Mouse (Mus musculus) intestine, postnatal 0 days (tissue): Measurements from ENCODE around the gene Ltv1. TPM values are rescaled to one million over a fixed set of nuclear protein-coding genes. Genes with fewer than 3 reads are reported as not detected.

Experiments
- ATAC-seq: fragments of 200-750 bp; cut with Nextera tagmentation; 2 replicates; pipeline ENCODE4 v1.8.0; 2017; ENCODE audit warnings: mild to moderate bottlenecking, moderate TSS enrichment, moderate library complexity
- H3K27ac ChIP-seq: fragments of 300-500 bp; sonication (generic); 2 replicates; pipeline ENCODE4 v1.5.1; 2014; ENCODE audit warnings: mild to moderate bottlenecking, low read depth, low read length, moderate library complexity
- H3K27me3 ChIP-seq: fragments of 300-500 bp; sonication (generic); replicated peaks from 2 replicates; pipeline ENCODE4 v1.6.1; 2014; ENCODE audit warnings: low read length, mixed read lengths; ENCODE audit not compliant: control insufficient read depth, insufficient read depth
- H3K36me3 ChIP-seq: fragments of 300-500 bp; sonication (generic); 2 replicates; pipeline ENCODE4 v1.6.1; 2014; ENCODE audit warnings: mild to moderate bottlenecking, moderate library complexity; ENCODE audit not compliant: control insufficient read depth, insufficient read depth
- H3K4me1 ChIP-seq: fragments of 300-500 bp; sonication (generic); replicated peaks from 2 replicates; pipeline ENCODE4 v1.6.1; 2014; ENCODE audit warnings: antibody characterized with exemption, low read length, mixed read lengths; ENCODE audit not compliant: control insufficient read depth, insufficient read depth
- H3K4me2 ChIP-seq: fragments of 300-500 bp; sonication (generic); replicated peaks from 2 replicates; pipeline ENCODE4 v1.6.1; 2014; ENCODE audit warnings: low read depth, mild to moderate bottlenecking, moderate library complexity
- H3K4me3 ChIP-seq: fragments of 300-500 bp; sonication (generic); 2 replicates; pipeline ENCODE4 v1.5.1; 2014; ENCODE audit warnings: low read depth, low read length
- H3K9ac ChIP-seq: fragments of 300-500 bp; sonication (generic); 2 replicates; pipeline ENCODE4 v1.6.1; 2014; ENCODE audit warnings: mild to moderate bottlenecking, low read depth, low read length
- H3K9me3 ChIP-seq: fragments of 300-500 bp; sonication (generic); 2 replicates; pipeline ENCODE4 v1.6.1; 2016; ENCODE audit warnings: mixed run types; ENCODE audit not compliant: control insufficient read depth
- CTCF ChIP-seq: sonication (generic); IDR thresholded peaks from 2 replicates; pipeline ENCODE4 v1.5.1; 2016; ENCODE audit warnings: low read depth, mild to moderate bottlenecking, control low read depth, antibody characterized with exemption, moderate library complexity
- WGBS: fragments of 180-500 bp; shearing (Covaris S2); extraction: QIAGEN DNeasy Blood & Tissue Kit; methylation state at CpG from one replicate; pipeline ENCODE4 v1.1.7; 2014; 5-methylcytosine and 5-hydroxymethylcytosine counted together
- polyA plus RNA-seq: library from polyadenylated mRNA; unstranded; fragments of >200 nt; fragmentation: Nextera tagmentation; extraction: Ambion mirVana; gene quantifications from 2 replicates; pipeline ENCODE4 v1.2.1, GENCODE M21; 2015

Ltv1 gene
- polyA plus RNA-seq, 1 experiment from 2014 or later, result 44.1 TPM

GRCm38 (mm10) chr10:13233143-13233622, 40.2 kb upstream of the Ltv1 start:
- no peak for ATAC-seq
- Histone ChIP-seq H3K4me2 (no peak overlapping the region), H3K27ac (no peak overlapping the region), H3K27me3 (no peaks in the 10 kb centered on the region), H3K9ac (no peak overlapping the region), H3K4me1 (peaks cover 6% of the 10 kb centered on the region; the same call in 1 of the 2 replicates), H3K36me3 (peaks cover 4% of the 10 kb centered on the region; the same call in 1 of the 2 replicates), H3K4me3 (no peak overlapping the region), H3K9me3 (no peaks in the 10 kb centered on the region)
- no peak for TF ChIP-seq CTCF
- WGBS, result 77% methylated on average over 2 of the region's 2 CpGs

- Histone ChIP-seq H3K9ac (no peak overlapping the region), H3K27ac (no peak overlapping the region), H3K4me1 (no peaks in the 10 kb centered on the region), H3K4me3 (no peak overlapping the region), H3K4me2 (no peak overlapping the region), H3K9me3 (no peaks in the 10 kb centered on the region), H3K36me3 (peaks cover 8% of the 10 kb centered on the region; the same call in 1 of the 2 replicates), H3K27me3 (no peaks in the 10 kb centered on the region)
- 82% methylated on average over 9 of the region's 9 CpGs for WGBS
- ATAC-seq, result no peak
- TF ChIP-seq CTCF, result no peak
Observed at GRCm38 (mm10) chr10:13232443-13233142, 39.6 kb upstream of the Ltv1 start.

- WGBS, result 83% methylated on average over 7 of the region's 7 CpGs
- Histone ChIP-seq H3K4me2 (no peak overlapping the region), H3K27ac (no peak overlapping the region), H3K36me3 (peaks cover 9% of the 10 kb centered on the region; the same call in 1 of the 2 replicates), H3K9me3 (no peaks in the 10 kb centered on the region), H3K4me3 (no peak overlapping the region), H3K27me3 (no peaks in the 10 kb centered on the region), H3K4me1 (no peaks in the 10 kb centered on the region), H3K9ac (no peak overlapping the region)
- no peak for TF ChIP-seq CTCF
- ATAC-seq, result no peak
Observed at GRCm38 (mm10) chr10:13230716-13231115, 37.7 kb upstream of the Ltv1 start.

- peaks cover 4% of the 10 kb centered on the region; the same call in 1 of the 2 replicates for H3K4me1 ChIP-seq
- H3K4me3 ChIP-seq, result no peak overlapping the region
- WGBS, result 84% methylated on average over 7 of the region's 7 CpGs
- H3K9me3 ChIP-seq, result no peaks in the 10 kb centered on the region
- no peaks in the 10 kb centered on the region for H3K27me3 ChIP-seq
- H3K9ac ChIP-seq, result no peak overlapping the region
- no peak overlapping the region for H3K4me2 ChIP-seq
- H3K36me3 ChIP-seq, result peaks cover 13% of the 10 kb centered on the region; the same call in 1 of the 2 replicates
- H3K27ac ChIP-seq, result no peak overlapping the region
- TF ChIP-seq CTCF, result no peak
- ATAC-seq, result no peak
Observed at GRCm38 (mm10) chr10:13225377-13226063, 32.6 kb upstream of the Ltv1 start.

DNA sequence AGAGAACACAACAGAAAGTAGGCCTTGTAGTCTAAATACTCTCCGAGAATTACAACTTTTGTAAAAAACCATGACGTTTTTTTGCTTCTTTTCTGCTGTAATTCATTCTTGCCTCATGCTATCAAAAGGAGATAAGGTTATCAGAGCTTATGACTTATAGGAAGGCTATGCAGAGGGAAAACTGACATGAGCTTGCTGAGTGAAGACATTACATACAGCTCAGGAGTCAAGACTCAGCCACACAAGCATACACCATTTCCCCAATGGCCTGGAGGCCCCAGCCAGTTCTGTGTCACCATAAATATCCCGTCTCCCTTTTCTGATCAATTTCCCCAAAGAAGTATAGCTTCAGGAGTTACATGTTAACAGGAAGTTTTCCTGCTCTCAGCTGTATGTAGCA, 29.2 kb upstream of the Ltv1 start:
- no peak overlapping the region for H3K4me2 ChIP-seq
- WGBS, result 52% methylated on average over 3 of the region's 3 CpGs
- no peak for ATAC-seq
- no peak for TF ChIP-seq CTCF
- H3K9me3 ChIP-seq, result no peaks in the 10 kb centered on the region
- no peaks in the 10 kb centered on the region for H3K27me3 ChIP-seq
- H3K4me1 ChIP-seq, result peaks cover 4% of the 10 kb centered on the region; the same call in 1 of the 2 replicates
- H3K36me3 ChIP-seq, result peaks cover 4% of the 10 kb centered on the region; the same call in 1 of the 2 replicates
- H3K4me3 ChIP-seq, result no peak overlapping the region
- no peak overlapping the region; the same call in 1 of the 2 replicates for H3K27ac ChIP-seq
- H3K9ac ChIP-seq, result no peak overlapping the region

GRCm38 (mm10) chr10:13220061-13220460, 27.1 kb upstream of the Ltv1 start:
- Histone ChIP-seq H3K9ac (no peak overlapping the region), H3K27me3 (no peaks in the 10 kb centered on the region), H3K9me3 (no peaks in the 10 kb centered on the region), H3K4me1 (peaks cover 4% of the 10 kb centered on the region; the same call in 1 of the 2 replicates), H3K4me2 (no peak overlapping the region), H3K27ac (no peak overlapping the region), H3K4me3 (no peak overlapping the region), H3K36me3 (peaks cover 4% of the 10 kb centered on the region; the same call in 1 of the 2 replicates)
- 28% methylated on average over 1 of the region's 1 CpGs for WGBS
- no peak for TF ChIP-seq CTCF
- ATAC-seq, result no peak; the same call in 1 of the 2 replicates
